Mouse (Mus musculus): ENCODE results near the gene Fxyd6. TPM values are rescaled to one million over a fixed set of nuclear protein-coding genes. Genes with fewer than 3 reads are reported as not detected.

Gene Fxyd6
- total and polyA plus RNA-seq, 2 experiments from 2014 or later, result 524 to 944 TPM

- Histone ChIP-seq H3K27me3 (ENCODE audit: insufficient read depth, low read length) (no peaks in the 10 kb centered on the region), H3K9ac (replicated peaks; ENCODE audit: low read length, poor library complexity, severe bottlenecking) (no peak overlapping the region), H3K4me2 (ENCODE audit: low read depth, low read length, poor library complexity, severe bottlenecking) (no peak overlapping the region), H3K27ac (ENCODE audit: low read depth, low read length) (no peak overlapping the region), H3K4me1 (ENCODE audit: insufficient read depth, low read length) (peaks cover 7% of the 10 kb centered on the region), H3K9me3 (ENCODE audit: low read length) (no peaks in the 10 kb centered on the region), H3K4me3 (ENCODE audit: low read depth, low read length) (no peak overlapping the region), H3K36me3 (ENCODE audit: insufficient read depth, low read length) (no peaks in the 10 kb centered on the region)
- WGBS, result 77% methylated on average over 5 of the region's 5 CpGs
- TF ChIP-seq CTCF (IDR thresholded peaks at IDR 0.05), result no peak
- no peak for DNase-seq (ENCODE audit: low spot score)
- no peak for ATAC-seq (ENCODE audit: low FRiP score)
Measured at GRCm38 (mm10) chr9:45368341-45368901, 1.6 kb upstream of the Fxyd6 start.

GRCm38 (mm10) chr9:45370616-45371336 lies 791 bp downstream of the Fxyd6 start:
- peak overlapping the region; percentile 86 for H3K9ac ChIP-seq (replicated peaks; ENCODE audit: low read length, poor library complexity, severe bottlenecking)
- ATAC-seq (ENCODE audit: low FRiP score) (peak; percentile 21; the same call in 1 of the 2 replicates), DNase-seq (ENCODE audit: low spot score) (peak; percentile 26)
- peak overlapping the region; percentile 58 for H3K4me2 ChIP-seq (ENCODE audit: low read depth, low read length, poor library complexity, severe bottlenecking)
- peaks cover 5% of the 10 kb centered on the region; the same call in 1 of the 2 replicates for H3K36me3 ChIP-seq (ENCODE audit: insufficient read depth, low read length)
- H3K27ac ChIP-seq (ENCODE audit: low read depth, low read length), result peak overlapping the region; percentile 89
- peak overlapping the region; percentile 76 for H3K4me3 ChIP-seq (ENCODE audit: low read depth, low read length)
- 2% methylated on average over 25 of the region's 25 CpGs for WGBS
- TF ChIP-seq CTCF (IDR thresholded peaks at IDR 0.05), result no peak
- H3K9me3 ChIP-seq (ENCODE audit: low read length), result no peaks in the 10 kb centered on the region
- no peaks in the 10 kb centered on the region for H3K27me3 ChIP-seq (ENCODE audit: insufficient read depth, low read length)
- peaks cover 7% of the 10 kb centered on the region for H3K4me1 ChIP-seq (ENCODE audit: insufficient read depth, low read length)

- H3K9ac ChIP-seq (replicated peaks; ENCODE audit: low read length, poor library complexity, severe bottlenecking), result peak overlapping the region; percentile 86
- H3K27me3 ChIP-seq (ENCODE audit: insufficient read depth, low read length), result no peaks in the 10 kb centered on the region
- peak overlapping the region; percentile 76 for H3K4me3 ChIP-seq (ENCODE audit: low read depth, low read length)
- TF ChIP-seq CTCF (IDR thresholded peaks at IDR 0.05), result no peak
- peaks cover 7% of the 10 kb centered on the region for H3K4me1 ChIP-seq (ENCODE audit: insufficient read depth, low read length)
- WGBS, result 5% methylated on average over 2 of the region's 2 CpGs
- DNase-seq (ENCODE audit: low spot score), result peak; percentile 90
- peak overlapping the region; percentile 58 for H3K4me2 ChIP-seq (ENCODE audit: low read depth, low read length, poor library complexity, severe bottlenecking)
- peaks cover 6% of the 10 kb centered on the region; the same call in 1 of the 2 replicates for H3K36me3 ChIP-seq (ENCODE audit: insufficient read depth, low read length)
- H3K27ac ChIP-seq (ENCODE audit: low read depth, low read length), result peak overlapping the region; percentile 89
- no peaks in the 10 kb centered on the region for H3K9me3 ChIP-seq (ENCODE audit: low read length)
- ATAC-seq (ENCODE audit: low FRiP score), result peak; percentile 59
Measured at GRCm38 (mm10) chr9:45371337-45371707, 1.3 kb downstream of the Fxyd6 start.

- DNase-seq (ENCODE audit: low spot score) (no peak), ATAC-seq (ENCODE audit: low FRiP score) (no peak)
- Histone ChIP-seq H3K9ac (replicated peaks; ENCODE audit: low read length, poor library complexity, severe bottlenecking) (no peak overlapping the region), H3K27ac (ENCODE audit: low read depth, low read length) (no peak overlapping the region), H3K36me3 (ENCODE audit: insufficient read depth, low read length) (peaks cover 6% of the 10 kb centered on the region; the same call in 1 of the 2 replicates), H3K4me2 (ENCODE audit: low read depth, low read length, poor library complexity, severe bottlenecking) (no peak overlapping the region), H3K4me3 (ENCODE audit: low read depth, low read length) (no peak overlapping the region), H3K27me3 (ENCODE audit: insufficient read depth, low read length) (no peaks in the 10 kb centered on the region), H3K9me3 (ENCODE audit: low read length) (no peaks in the 10 kb centered on the region), H3K4me1 (ENCODE audit: insufficient read depth, low read length) (peaks cover 7% of the 10 kb centered on the region)
- TF ChIP-seq CTCF (IDR thresholded peaks at IDR 0.05), result no peak
- WGBS, result 80% methylated on average over 3 of the region's 3 CpGs
Measured at GRCm38 (mm10) chr9:45373896-45374295, 3.9 kb downstream of the Fxyd6 start.

- ATAC-seq (ENCODE audit: low FRiP score) (no peak), DNase-seq (ENCODE audit: low spot score) (no peak)
- H3K4me3 ChIP-seq (ENCODE audit: low read depth, low read length), result no peak overlapping the region
- H3K4me1 ChIP-seq (ENCODE audit: insufficient read depth, low read length), result peaks cover 4% of the 10 kb centered on the region; the same call in 1 of the 2 replicates
- no peak for TF ChIP-seq CTCF (IDR thresholded peaks at IDR 0.05)
- no peak overlapping the region for H3K4me2 ChIP-seq (ENCODE audit: low read depth, low read length, poor library complexity, severe bottlenecking)
- no peak overlapping the region for H3K27ac ChIP-seq (ENCODE audit: low read depth, low read length)
- no peak overlapping the region for H3K9ac ChIP-seq (replicated peaks; ENCODE audit: low read length, poor library complexity, severe bottlenecking)
- no peaks in the 10 kb centered on the region for H3K9me3 ChIP-seq (ENCODE audit: low read length)
- H3K27me3 ChIP-seq (ENCODE audit: insufficient read depth, low read length), result no peaks in the 10 kb centered on the region
- 96% methylated on average over 6 of the region's 6 CpGs for WGBS
- H3K36me3 ChIP-seq (ENCODE audit: insufficient read depth, low read length), result peaks cover 6% of the 10 kb centered on the region; the same call in 1 of the 2 replicates
Measured at GRCm38 (mm10) chr9:45374988-45375502, 5.1 kb downstream of the Fxyd6 start.

- 82% methylated on average over 4 of the region's 4 CpGs for WGBS
- ATAC-seq (ENCODE audit: low FRiP score) (no peak), DNase-seq (ENCODE audit: low spot score) (no peak)
- Histone ChIP-seq H3K4me3 (ENCODE audit: low read depth, low read length) (no peak overlapping the region), H3K4me2 (ENCODE audit: low read depth, low read length, poor library complexity, severe bottlenecking) (no peak overlapping the region), H3K9me3 (ENCODE audit: low read length) (no peaks in the 10 kb centered on the region), H3K36me3 (ENCODE audit: insufficient read depth, low read length) (peaks cover 6% of the 10 kb centered on the region; the same call in 1 of the 2 replicates), H3K4me1 (ENCODE audit: insufficient read depth, low read length) (peaks cover 8% of the 10 kb centered on the region; the same call in 1 of the 2 replicates), H3K9ac (replicated peaks; ENCODE audit: low read length, poor library complexity, severe bottlenecking) (no peak overlapping the region), H3K27me3 (ENCODE audit: insufficient read depth, low read length) (no peaks in the 10 kb centered on the region), H3K27ac (ENCODE audit: low read depth, low read length) (no peak overlapping the region)
- no peak for TF ChIP-seq CTCF (IDR thresholded peaks at IDR 0.05)
Measured at GRCm38 (mm10) chr9:45376427-45376826, 6.4 kb downstream of the Fxyd6 start.
